Mouse (Mus musculus): ENCODE measurements at regions not wholly inside any gene's neighbourhood (a gene's known extent, or its start where the extent isn't known, plus 50 kb on each side); places are given as distances from the start of the nearest gene placed in this dataset.

- DNase-seq, result peak; percentile 23 to 31
Observed at GRCm38 (mm10) chr2:123506162-123506561, 583.6 kb upstream of the Sema6d start.

DNA sequence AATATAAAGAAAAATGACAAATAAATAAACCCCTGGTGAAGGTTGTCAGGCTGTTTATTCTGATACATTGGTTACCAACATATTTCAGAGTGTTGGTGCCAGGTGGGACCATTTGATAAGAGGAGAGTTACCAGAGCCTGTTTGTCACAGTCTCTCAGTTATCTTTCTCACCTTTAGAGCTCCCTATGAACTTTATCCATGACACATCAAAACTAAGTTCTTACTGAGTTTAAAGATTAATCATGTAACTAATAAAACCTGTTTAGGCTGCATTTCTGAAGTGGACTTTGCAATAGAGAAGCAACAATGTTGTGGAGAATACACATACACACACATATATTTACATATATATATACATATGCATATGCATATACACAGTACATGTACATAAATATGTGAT, 582.7 kb upstream of the Sema6d start:
- DNase-seq, result peak in 1 of 2 experiments; percentile 12

GRCm38 (mm10) chr2:123528915-123529314, 560.9 kb upstream of the Sema6d start:
- DNase-seq, result no peak

DNA sequence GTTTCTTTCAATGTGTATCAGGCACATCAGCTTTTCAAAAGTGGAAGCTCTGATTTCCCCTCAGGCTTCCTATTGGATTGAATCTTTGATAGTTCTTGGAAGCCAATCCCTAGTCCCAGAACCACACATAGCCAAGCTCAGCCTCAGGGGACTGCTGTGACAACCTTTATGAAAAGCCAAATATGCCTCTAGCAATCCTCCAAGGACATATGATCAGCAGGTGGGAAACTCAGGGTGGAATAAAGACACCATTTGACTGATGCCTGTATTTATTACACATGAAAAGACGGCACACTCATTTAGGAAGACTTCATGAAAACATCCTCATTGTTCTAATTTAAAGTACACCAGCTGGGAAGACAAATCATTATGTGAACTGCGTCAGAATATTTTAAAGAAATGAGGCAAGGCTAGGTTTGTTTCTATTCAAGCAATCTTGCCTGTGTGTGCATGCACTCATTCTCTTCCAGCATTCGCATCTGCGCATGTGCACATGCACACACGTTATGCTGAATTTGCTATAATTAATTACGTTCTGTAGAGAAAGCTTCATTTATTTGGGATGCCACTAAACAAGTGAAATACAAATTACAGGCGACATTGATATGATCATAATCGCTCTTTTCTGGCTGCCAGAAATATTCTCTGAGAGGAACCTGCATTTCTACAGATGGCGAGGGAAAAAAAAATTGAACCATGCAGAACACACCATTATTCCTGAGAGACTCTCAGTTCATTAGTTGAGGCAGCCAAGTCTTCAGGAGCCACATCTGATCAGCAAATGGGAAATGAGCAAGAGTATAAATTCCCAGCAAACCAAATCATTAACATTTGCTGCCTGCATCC, 556.6 kb upstream of the Sema6d start:
- DNase-seq, result no peak

DNA sequence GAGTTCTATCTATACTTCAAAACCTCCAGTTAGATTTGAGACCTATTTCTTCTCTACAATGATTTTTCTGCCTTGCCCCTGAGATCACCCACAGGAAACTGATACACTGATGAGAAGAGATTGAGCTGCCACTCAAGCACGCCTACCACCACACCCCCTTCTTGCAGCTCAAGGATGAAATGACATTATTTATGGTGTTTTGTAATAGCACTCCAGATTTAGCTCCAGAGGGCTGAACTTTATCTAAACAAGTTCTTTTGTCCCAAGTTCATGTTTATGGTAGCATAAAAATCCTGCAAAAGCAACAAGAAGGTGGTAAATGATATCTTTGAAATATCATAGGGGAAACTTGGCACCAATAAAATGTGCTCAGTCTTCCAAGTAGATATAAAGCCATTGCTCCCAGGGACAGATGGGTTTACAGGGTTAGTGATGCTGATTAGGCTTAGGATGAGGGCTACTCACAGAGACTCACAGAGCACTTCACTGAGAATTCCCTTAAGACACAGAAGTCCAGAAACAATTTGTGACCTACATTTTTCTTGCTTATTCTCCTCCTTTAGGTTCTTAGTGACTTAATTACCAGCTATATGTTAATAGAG, 538.4 kb upstream of the Sema6d start:
- DNase-seq, result no peak

GRCm38 (mm10) chr2:123558123-123558650, 531.6 kb upstream of the Sema6d start:
- DNase-seq, result no peak
